Mouse (Mus musculus): ENCODE measurements around the gene Ttll9. TPM values are rescaled to one million over a fixed set of nuclear protein-coding genes. Genes with fewer than 3 reads are reported as not detected.

The Ttll9 gene
- 1 to 10 TPM; 1.2 to 3.3 (median 2.3) TPM for total RNA-seq (2022)

DNA sequence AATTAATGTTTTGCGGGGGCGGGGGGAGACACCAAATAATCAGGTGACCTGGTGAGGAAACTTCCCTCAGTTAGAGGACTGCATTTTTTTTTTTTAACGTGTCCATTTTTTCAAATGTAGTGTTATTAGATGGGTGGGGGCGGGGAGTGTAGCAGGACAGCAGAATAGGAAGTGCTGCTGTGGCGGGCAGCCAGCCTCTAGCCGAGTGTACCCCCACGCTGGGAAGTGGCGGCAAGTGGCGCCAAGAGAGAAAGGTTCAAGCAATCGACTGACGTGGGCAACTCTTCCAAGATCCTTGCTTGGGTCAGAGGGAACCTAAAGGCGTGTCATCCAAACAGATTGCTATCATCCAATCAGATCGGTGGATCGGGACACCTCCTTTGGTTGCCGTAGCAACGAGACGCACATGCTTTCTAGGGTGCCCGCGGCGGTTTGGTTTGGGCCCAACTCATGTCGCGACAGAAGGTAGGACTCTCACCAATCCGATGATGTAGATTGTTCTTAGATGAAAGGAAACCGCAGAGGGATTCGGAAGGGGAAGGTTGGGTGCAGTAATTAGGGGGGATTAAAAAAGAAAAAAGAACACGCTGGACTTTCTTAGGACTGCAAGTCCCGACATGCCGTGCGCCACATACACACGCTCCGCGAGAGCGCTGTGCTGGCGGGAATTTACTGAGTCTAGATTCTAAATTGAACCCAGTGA is at the start of gene Ttll9:
Gene Ttll9 (plus strand): TSS at position 395 of the 703 bp plus-strand sequence.
- DNase-seq (ENCODE audit: low spot score in 2 of 2), result peak; percentile 71 to 86

DNA sequence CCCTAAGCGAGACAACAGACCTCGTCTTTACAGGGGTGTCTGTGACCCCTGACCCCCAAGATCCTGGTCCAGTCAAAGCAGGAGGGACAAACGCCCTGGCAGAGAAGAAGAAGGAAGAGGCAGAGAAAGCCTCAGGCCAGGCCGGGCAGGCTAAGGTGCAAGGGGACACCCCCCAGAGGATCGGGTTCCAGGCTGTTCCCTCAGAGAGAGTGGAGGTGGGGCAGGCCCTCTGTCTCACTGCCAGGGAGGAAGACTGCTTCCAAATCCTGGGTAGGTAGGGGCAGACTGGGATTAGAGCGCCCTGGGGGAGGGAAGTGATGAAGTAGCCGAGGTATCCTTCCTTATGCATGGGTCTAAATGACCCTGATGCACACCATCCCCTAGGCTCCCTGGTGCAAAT is 48.8 kb upstream of the Ttll9 start:
- no peak for DNase-seq (ENCODE audit: low spot score in 2 of 2)

GRCm38 (mm10) chr2:152914310-152915120 is 47.8 kb upstream of the Ttll9 start:
- peak; percentile 67 to 72 for DNase-seq (ENCODE audit: low spot score in 2 of 2)

GRCm38 (mm10) chr2:152915453-152915852 is 46.8 kb upstream of the Ttll9 start:
- no peak for DNase-seq (ENCODE audit: low spot score in 2 of 2)

DNA sequence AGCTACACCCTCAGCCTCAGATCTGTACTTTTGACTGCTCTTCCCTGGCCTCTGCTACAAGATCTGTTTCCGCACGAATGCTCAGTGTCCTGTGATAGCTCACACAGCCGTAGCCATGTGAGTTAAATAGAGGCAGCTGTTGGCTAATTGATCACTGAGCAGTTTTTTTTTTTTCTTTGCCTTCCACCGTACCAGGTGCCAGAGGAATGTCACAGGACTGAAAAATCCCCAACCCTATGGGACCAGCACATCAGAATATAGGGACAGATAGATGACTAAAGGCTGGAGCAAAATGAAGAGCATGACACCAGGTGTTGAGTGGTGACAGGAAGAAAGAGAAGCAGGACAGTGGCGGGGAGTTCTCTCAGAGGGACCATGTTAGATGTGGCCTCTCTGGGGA is 46.2 kb upstream of the Ttll9 start:
- DNase-seq (ENCODE audit: low spot score in 2 of 2), result no peak

DNA sequence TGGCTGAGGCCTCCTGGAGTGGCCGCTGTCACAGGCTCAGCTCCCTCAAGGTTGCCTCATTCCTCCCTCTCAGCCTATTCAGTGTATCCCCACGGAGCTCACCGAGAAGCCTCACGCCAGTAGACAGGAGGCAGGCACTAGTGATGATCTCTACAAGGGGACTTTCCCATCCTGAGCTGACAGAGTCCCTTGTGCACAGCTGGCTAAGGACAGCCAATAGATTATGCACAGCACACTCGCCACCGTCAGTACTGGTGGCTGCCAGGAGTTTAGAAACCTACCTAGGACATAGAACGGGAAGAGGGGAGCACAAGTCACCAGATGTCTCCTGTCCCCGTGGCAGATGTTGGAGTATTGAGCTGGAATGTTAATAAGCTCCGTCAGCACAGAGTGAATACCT is 44.6 kb upstream of the Ttll9 start:
- DNase-seq (ENCODE audit: low spot score in 2 of 2), result no peak

DNA sequence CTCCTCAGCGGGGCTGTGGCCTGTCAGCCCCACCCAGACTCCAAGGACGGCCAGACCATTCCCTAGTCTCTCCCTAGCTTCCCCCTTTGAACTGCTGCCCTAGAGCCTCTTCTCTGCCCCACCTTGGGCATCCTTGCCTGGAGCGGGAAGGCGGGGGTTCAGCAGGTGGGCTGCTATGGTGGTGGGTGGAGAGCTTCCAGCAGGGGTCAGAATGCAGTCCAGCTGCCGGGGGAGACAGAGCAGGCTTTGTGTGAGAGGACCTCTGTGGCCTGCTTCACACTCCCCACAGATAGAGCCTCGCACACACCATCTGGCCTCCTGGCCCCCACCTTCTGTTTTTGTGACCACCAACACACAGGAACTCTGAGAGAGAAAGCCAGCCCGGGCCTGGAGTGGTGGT is 39.9 kb upstream of the Ttll9 start:
- DNase-seq (ENCODE audit: low spot score in 2 of 2), result no peak

DNA sequence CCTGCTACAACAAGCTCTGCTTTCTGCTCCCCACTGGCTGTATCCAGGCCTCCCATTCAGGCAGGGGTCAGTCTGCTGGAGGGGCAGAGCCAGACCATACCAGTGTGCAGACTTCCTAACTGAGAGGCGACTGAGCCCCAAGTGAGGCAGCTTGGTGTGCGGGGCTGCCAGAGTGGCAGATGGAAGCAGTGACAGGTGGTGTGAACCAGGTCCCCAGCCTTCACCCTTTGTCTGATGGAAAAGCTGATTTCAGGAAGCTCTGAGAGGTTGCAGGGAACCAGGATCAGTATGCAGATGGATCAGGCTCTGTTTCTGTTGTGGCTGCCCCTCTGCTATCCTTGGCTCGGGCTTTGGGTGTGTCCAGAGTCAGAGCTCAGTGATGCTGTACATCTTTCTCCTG is 38.7 kb upstream of the Ttll9 start:
- no peak for DNase-seq (ENCODE audit: low spot score in 2 of 2)

- no peak for DNase-seq (ENCODE audit: low spot score in 2 of 2)
These were observed 38.2 kb upstream of the Ttll9 start for GRCm38 (mm10) chr2:152924128-152924527.

DNA sequence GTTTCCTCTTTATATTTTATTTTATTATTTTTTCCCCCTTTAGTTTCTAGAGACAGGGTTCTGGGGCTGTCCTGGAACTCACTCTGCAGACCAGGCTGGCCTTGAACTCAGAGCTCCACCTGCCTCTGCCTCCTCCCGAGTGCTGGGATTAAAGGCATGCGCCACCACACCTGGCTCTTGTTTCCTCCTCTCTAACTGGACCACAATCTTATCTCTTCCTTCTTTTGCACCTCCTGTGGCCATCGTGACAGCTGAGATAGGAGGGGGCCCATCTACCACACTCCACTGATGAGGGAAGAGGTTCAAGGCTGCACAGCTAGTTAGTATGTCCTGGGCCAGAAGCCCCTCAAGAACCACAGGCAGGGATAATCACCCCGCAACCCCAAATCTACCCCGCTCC is 37.7 kb upstream of the Ttll9 start:
- no peak for DNase-seq (ENCODE audit: low spot score in 2 of 2)

GRCm38 (mm10) chr2:152925189-152925872 is 37.0 kb upstream of the Ttll9 start:
- DNase-seq (ENCODE audit: low spot score in 2 of 2), result no peak

GRCm38 (mm10) chr2:152926896-152927295 is 35.4 kb upstream of the Ttll9 start:
- DNase-seq (ENCODE audit: low spot score in 2 of 2), result no peak

DNA sequence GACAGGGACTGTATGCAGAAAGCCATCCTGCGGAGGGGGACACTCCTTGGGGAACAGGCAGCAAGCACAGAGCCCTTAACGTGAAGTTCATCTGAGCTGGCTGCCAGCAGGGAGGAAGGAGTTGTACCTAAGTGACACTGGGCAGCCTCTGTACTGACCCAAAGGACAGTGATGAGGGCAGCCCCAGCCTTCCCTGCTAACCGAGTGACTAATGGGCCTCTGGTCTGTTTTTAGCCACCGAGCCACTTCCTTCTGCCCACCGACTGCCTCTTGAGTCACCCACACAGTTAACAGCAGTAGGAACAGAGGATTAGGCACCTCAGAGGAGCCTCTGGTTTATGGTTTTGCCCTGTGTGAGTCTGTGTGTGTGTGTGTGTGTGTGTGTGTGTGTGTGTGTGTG is 34.9 kb upstream of the Ttll9 start:
- DNase-seq (ENCODE audit: low spot score in 2 of 2), result no peak

DNA sequence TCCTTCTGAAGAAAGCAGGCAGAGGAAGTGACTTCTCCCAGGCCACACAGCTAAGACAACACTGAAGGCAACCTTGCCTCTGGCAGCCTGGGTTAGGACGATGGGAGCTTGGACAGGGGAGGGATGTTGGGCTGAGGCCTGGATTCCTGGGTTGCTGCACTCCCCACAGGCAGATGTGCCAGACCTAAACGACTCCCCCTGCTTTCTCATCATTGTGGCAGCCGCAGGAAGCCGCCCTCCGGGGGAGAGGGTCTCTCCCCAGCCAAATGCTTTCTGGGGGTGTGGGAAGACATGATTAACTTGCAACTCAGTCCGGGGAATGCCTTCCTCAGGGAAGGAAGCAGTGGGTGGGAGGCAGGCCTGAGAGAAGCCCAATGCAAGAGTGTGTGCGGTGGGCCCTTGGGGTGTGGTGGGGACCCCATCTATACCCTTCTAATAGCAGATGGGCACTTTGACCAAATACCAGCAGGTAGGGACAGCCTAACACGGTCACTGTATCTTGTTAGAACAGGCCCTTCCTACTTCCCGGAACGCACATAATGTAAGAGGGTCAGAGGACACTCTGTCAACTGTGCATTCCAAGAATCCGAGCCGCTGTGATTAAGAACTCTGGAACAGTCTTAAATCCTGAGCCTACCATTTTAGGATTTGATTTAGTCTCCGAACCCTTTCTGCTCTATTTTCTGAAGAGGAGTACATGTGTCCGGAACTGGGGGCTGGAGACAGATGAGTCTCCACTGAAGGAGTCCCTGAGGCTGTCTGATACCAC is 33.9 kb upstream of the Ttll9 start:
- DNase-seq (ENCODE audit: low spot score in 2 of 2), result no peak

DNA sequence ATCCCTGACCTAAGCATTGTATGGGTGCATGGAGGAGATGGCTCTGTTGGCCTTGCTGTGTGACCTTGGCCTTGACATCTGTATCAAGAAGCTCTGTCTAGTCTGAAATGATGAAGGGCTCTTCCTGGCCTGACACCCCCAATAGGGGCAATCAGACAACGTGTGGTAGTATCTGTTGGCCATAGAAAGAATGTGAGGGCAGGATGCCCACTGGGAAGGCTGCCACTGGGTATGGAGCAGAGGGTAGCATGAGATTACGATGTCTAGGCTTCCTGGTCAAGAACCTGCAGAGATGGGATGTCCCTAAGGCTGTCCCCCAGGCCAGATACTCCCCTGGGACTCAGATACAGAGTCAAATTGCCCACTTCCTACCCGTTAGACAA is 33.3 kb upstream of the Ttll9 start:
- no peak for DNase-seq (ENCODE audit: low spot score in 2 of 2)

DNA sequence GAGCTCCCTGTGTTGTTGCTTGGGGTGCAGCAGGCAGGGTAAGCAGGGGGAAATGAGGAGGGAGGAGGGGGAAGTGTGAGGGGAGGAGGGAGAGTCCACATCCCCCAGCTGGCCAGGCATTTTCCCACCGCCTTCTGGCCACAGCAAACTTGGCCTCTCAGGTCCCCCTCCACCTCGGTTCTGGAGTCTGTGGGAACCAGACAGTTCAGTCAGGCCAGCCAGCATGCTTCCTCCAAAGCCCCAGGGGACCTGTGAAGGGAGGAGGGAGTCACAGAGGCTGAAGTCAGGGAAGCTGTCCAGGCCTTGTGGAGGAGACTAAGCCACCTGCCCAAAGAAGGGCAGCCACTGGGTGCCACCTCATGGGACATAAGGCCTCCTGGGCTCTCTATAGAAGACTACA is 32.0 kb upstream of the Ttll9 start:
- no peak for DNase-seq (ENCODE audit: low spot score in 2 of 2)

DNA sequence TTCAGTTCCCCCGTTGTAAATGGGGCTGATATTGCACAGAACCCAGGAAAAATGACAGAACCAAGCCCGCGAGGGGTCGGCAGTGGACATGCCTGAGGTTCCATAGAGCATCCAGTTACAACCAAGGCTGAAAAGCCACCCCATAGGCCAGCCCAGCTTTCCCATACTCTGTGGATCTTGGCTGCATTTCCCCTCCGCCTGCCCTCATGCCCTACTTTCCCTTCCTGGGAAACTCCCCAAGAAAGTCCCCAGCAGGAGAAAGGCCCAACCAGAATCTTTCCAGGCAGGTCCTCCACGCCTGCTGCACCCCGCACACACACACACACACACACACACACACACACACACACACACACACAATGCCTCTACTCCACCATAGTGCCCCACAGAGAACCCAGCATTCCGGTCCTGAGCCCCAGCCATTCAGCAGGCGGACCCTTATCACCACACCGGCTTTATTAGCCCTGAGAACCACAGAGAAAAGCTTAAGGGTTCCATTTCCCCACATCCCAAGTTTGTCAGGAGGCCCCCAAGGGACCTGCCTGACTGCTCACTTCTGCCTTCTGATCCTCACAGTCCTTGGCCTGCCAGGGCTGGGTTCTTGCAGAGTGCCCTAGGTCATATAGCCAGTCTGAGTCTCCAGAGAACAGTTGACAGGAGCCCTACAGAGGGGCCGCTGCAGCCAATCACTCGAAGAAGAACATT is 30.7 kb upstream of the Ttll9 start:
- no peak for DNase-seq (ENCODE audit: low spot score in 2 of 2)

GRCm38 (mm10) chr2:152933048-152933447 is 29.2 kb upstream of the Ttll9 start, which contains the start of gene Foxs1:
Foxs1 (minus strand) TSS chr2:152933208.
- DNase-seq (ENCODE audit: low spot score in 2 of 2), result no peak

DNA sequence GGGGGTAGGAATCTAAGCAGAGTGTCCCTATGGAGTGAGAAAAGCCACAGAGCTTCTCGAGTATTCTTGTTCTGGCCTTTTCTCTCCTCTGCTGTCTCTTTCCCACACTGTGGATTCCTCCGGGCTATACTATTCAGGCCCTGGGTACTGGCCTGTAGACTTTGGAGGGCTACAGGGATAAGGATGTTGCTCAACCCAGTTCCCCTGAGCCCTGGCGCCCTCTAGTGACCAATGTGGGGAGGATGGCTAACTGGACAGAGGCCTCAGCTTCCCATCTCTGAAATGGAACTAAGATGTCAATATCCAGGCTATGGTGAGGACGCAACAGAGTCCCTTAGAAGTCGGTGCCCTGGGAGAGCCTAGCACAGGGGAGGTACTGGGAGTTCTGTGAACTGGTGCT is 28.7 kb upstream of the Ttll9 start:
- DNase-seq (ENCODE audit: low spot score in 2 of 2), result no peak

GRCm38 (mm10) chr2:152939846-152940245 is 22.4 kb upstream of the Ttll9 start:
- DNase-seq (ENCODE audit: low spot score in 2 of 2), result peak in 1 of 2 experiments; percentile 60

GRCm38 (mm10) chr2:152941106-152941505 is 21.2 kb upstream of the Ttll9 start:
- no peak for DNase-seq (ENCODE audit: low spot score in 2 of 2)
